Mouse (Mus musculus) embryonic fibroblast, embryonic 13.5 days (primary cell): ENCODE measurements around the gene Cdk5r2.

Experiments
- CTCF ChIP-seq: IDR thresholded peaks from 2 replicates; pipeline ENCODE4 v1.5.1; 2011; ENCODE audit warnings: mild to moderate bottlenecking, control low read depth, low read length, moderate library complexity, borderline replicate concordance; ENCODE audit not compliant: insufficient read depth
- POLR2A ChIP-seq: IDR thresholded peaks from 2 replicates; pipeline ENCODE4 v1.6.1; 2011; ENCODE audit warnings: low read depth, mild to moderate bottlenecking, control low read depth, low read length, moderate library complexity

DNA sequence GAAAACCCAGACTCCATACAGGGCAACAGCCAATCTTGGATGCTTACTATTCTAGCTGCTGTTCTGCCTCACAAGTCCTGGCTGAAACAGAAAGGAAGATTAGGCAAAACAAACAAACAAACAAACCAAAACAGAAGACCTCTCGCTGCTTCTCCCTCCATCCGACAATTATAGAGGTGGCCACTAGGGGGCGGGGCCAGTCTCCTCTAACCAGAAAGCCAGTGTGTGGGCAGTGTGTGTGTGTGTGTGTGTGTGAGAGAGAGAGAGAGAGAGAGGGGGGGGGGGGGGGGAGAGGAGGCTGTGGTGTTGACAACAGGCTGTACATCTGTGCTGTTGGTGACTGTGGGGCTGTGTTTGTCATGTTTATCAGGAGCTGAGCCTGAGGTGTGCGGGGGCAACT is 40.2 kb downstream of the Cdk5r2 start:
- TF ChIP-seq CTCF = no peak
- no peak for TF ChIP-seq POLR2A
